Mouse (Mus musculus): ENCODE measurements around the gene Phtf1. TPM values are rescaled to one million over a fixed set of nuclear protein-coding genes. Genes with fewer than 3 reads are reported as not detected.

Phtf1 gene
- 10 to 100 TPM; 42.4 to 43.7 TPM for total RNA-seq (2021)
- long read RNA-seq, full-length matches to known transcripts, result 50 of 77 reads
- long read RNA-seq, partial matches to known transcripts, result 4 of 77 reads
- long read RNA-seq, other reads (novel, unspliced or antisense), result 23 of 77 reads

- DNase-seq (ENCODE audit: low spot score in 2 of 2), result peak; percentile 85 to 87
These were observed at the start of gene Phtf1 for GRCm38 (mm10) chr3:103967861-103968691. Gene Phtf1, plus strand, starts transcription at chr3:103968110.

- DNase-seq (ENCODE audit: low spot score in 2 of 2), result no peak
These were observed 47.8 kb upstream of the Phtf1 start for GRCm38 (mm10) chr3:103920094-103920493.

- DNase-seq (ENCODE audit: low spot score in 2 of 2), result no peak
These were observed 42.6 kb upstream of the Phtf1 start for GRCm38 (mm10) chr3:103925302-103925701.

- no peak for DNase-seq (ENCODE audit: low spot score in 2 of 2)
These were observed 40.4 kb upstream of the Phtf1 start for GRCm38 (mm10) chr3:103927511-103927910.

GRCm38 (mm10) chr3:103944794-103945562 is 22.9 kb upstream of the Phtf1 start:
- DNase-seq (ENCODE audit: low spot score in 2 of 2), result peak; percentile 22 to 67

- DNase-seq (ENCODE audit: low spot score in 2 of 2), result no peak
These were observed 19.2 kb upstream of the Phtf1 start for GRCm38 (mm10) chr3:103948666-103949065.

- DNase-seq (ENCODE audit: low spot score in 2 of 2), result no peak
These were observed 7.3 kb upstream of the Phtf1 start for GRCm38 (mm10) chr3:103960622-103961021.

- DNase-seq (ENCODE audit: low spot score in 2 of 2), result no peak
These were observed 679 bp upstream of the Phtf1 start for GRCm38 (mm10) chr3:103967231-103967630.

GRCm38 (mm10) chr3:103968701-103969100 is 791 bp downstream of the Phtf1 start:
- peak; percentile 31 to 70 for DNase-seq (ENCODE audit: low spot score in 2 of 2)

GRCm38 (mm10) chr3:103971157-103971556 is 3.2 kb downstream of the Phtf1 start:
- DNase-seq (ENCODE audit: low spot score in 2 of 2), result no peak

GRCm38 (mm10) chr3:103984556-103984955 is 16.6 kb downstream of the Phtf1 start:
- DNase-seq (ENCODE audit: low spot score in 2 of 2), result no peak

- DNase-seq (ENCODE audit: low spot score in 2 of 2), result no peak
These were observed 17.3 kb downstream of the Phtf1 start for GRCm38 (mm10) chr3:103985194-103985593.

GRCm38 (mm10) chr3:103987831-103988432 is 20.0 kb downstream of the Phtf1 start:
- no peak for DNase-seq (ENCODE audit: low spot score in 2 of 2)

GRCm38 (mm10) chr3:103989352-103989751 is 21.4 kb downstream of the Phtf1 start:
- DNase-seq (ENCODE audit: low spot score in 2 of 2), result no peak

GRCm38 (mm10) chr3:103991271-103991670 is 23.4 kb downstream of the Phtf1 start:
- DNase-seq (ENCODE audit: low spot score in 2 of 2), result no peak

- no peak for DNase-seq (ENCODE audit: low spot score in 2 of 2)
These were observed 30.8 kb downstream of the Phtf1 start for GRCm38 (mm10) chr3:103998724-103999123.

GRCm38 (mm10) chr3:104006896-104007466 is 39.1 kb downstream of the Phtf1 start:
- DNase-seq (ENCODE audit: low spot score in 2 of 2), result no peak

- DNase-seq (ENCODE audit: low spot score in 2 of 2), result peak in 1 of 2 experiments; percentile 38
These were observed 39.6 kb downstream of the Phtf1 start for GRCm38 (mm10) chr3:104007479-104007878.

- DNase-seq (ENCODE audit: low spot score in 2 of 2), result no peak
These were observed 42.2 kb downstream of the Phtf1 start for GRCm38 (mm10) chr3:104009924-104010662.

- DNase-seq (ENCODE audit: low spot score in 2 of 2), result no peak
These were observed 44.1 kb downstream of the Phtf1 start for GRCm38 (mm10) chr3:104011972-104012371.

All from layer of hippocampus, adult 18-20 months (tissue).